Mouse (Mus musculus) right cerebral cortex, postnatal 25 days (tissue): ENCODE measurements around the gene Syt11.
"Not testable (repeated sequence)": the region's sequence is repeated elsewhere in the genome, so short reads cannot be mapped to it uniquely, and the experiment has no call there.

Source experiments
- DNase-seq: peaks from one replicate; pipeline ENCODE4 v3.0.0; 2022

The Syt11 gene

GRCm38 (mm10) chr3:88774939-88775841 lies at the start of gene Syt11:
TSS of gene Syt11 (minus strand) at chr3:88775164.
- DNase-seq: not testable (repeated sequence)

- no peak for DNase-seq
Measured at GRCm38 (mm10) chr3:88803910-88804540, 29.1 kb upstream of the Syt11 start.

GRCm38 (mm10) chr3:88797507-88797906 lies 22.5 kb upstream of the Syt11 start:
- not testable (repeated sequence) for DNase-seq

- DNase-seq: not testable (repeated sequence)
Measured at GRCm38 (mm10) chr3:88788033-88788432, 13.1 kb upstream of the Syt11 start.

GRCm38 (mm10) chr3:88786805-88787204 lies 11.8 kb upstream of the Syt11 start:
- DNase-seq: not testable (repeated sequence)

GRCm38 (mm10) chr3:88786323-88786722 lies 11.4 kb upstream of the Syt11 start:
- not testable (repeated sequence) for DNase-seq

- DNase-seq: no peak
Measured at GRCm38 (mm10) chr3:88784889-88785288, 9.9 kb upstream of the Syt11 start.

- not testable (repeated sequence) for DNase-seq
Measured at GRCm38 (mm10) chr3:88773163-88773562, 1.8 kb downstream of the Syt11 start.

GRCm38 (mm10) chr3:88772399-88772798 lies 2.6 kb downstream of the Syt11 start:
- DNase-seq: peak; percentile 95

GRCm38 (mm10) chr3:88771941-88772280 lies 3.1 kb downstream of the Syt11 start:
- DNase-seq: not testable (repeated sequence)

- peak; percentile 76 for DNase-seq
Measured at GRCm38 (mm10) chr3:88771189-88771940, 3.6 kb downstream of the Syt11 start.

GRCm38 (mm10) chr3:88762401-88762831 lies 12.5 kb downstream of the Syt11 start:
- DNase-seq: no peak

GRCm38 (mm10) chr3:88761619-88762018 lies 13.3 kb downstream of the Syt11 start:
- no peak for DNase-seq

- DNase-seq: peak; percentile 72
Measured at GRCm38 (mm10) chr3:88758045-88758500, 16.9 kb downstream of the Syt11 start.

GRCm38 (mm10) chr3:88756276-88756675 lies 18.7 kb downstream of the Syt11 start:
- no peak for DNase-seq

GRCm38 (mm10) chr3:88755541-88755940 lies 19.4 kb downstream of the Syt11 start:
- DNase-seq: no peak

GRCm38 (mm10) chr3:88754283-88754682 lies 20.7 kb downstream of the Syt11 start:
- DNase-seq: no peak

- DNase-seq: no peak
Measured at GRCm38 (mm10) chr3:88746871-88747231, 28.1 kb downstream of the Syt11 start.

- no peak for DNase-seq
Measured at GRCm38 (mm10) chr3:88746139-88746870, 28.7 kb downstream of the Syt11 start.

GRCm38 (mm10) chr3:88745534-88745933 lies 29.4 kb downstream of the Syt11 start:
- DNase-seq: no peak

GRCm38 (mm10) chr3:88740147-88740546 lies 34.8 kb downstream of the Syt11 start:
- no peak for DNase-seq

- peak; percentile 31 for DNase-seq
Measured at GRCm38 (mm10) chr3:88738641-88739040, 36.3 kb downstream of the Syt11 start.

GRCm38 (mm10) chr3:88736556-88736955 lies 38.4 kb downstream of the Syt11 start:
- no peak for DNase-seq
